Mouse (Mus musculus): ENCODE data around the gene Acat3. TPM values are rescaled to one million over a fixed set of nuclear protein-coding genes. Genes with fewer than 3 reads are reported as not detected.
"Not testable (repeated sequence)": the region's sequence is repeated elsewhere in the genome, so short reads cannot be mapped to it uniquely, and the experiment has no call there.

The Acat3 gene
- polyA plus RNA-seq, 1 experiment from 2014 or later: 1.4 TPM

DNA sequence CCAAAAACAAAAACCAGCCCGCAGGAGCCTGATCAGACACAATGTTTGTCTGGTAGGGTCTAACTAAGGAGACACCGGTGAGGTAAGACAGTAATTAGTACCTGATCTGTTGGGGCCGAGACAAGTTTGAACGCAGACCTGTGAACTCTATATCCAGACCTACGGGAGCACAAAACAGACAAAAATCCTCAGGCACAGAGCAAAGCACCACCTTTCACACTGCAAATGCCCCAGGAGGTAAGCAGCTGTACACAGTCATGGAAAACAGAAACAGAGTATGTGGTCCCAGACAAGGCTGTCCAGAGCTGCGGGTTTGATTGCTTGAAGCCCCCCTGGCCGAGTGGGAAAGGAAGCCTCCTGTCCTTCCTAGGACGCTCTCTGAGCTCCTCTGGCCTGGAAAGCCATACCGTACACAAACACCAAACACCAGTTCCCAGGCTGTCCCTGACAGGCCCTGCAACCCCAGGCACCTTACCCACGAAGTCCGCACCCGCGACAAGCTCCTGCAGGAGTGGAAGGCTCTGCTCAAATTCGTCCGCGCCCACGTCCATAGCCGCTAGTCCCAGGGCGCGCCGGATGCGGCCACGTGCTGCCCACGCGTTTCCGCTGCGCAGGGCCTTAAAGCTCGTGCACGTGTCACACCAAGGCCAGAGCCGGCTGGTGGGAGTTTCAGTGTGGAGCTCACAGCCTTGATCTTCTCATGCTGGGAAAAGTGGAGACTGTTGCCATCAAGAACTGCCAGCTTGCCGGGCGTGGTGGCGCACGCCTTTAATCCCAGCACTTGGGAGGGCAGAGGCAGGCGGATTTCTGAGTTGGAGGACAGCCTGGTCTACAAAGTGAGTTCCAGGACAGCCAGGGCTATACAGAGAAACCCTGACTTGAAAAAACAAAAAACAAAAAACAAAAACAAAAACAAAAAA, 30.8 kb downstream of the Acat3 start, which contains the start of gene Pnldc1:
Pnldc1 (minus strand) TSS at position 870 of the 920 bp plus-strand sequence.
- Histone ChIP-seq H3K4me3 (ENCODE audit: low read depth, low read length) (no peak within 1 kb of the TSS), H3K4me2 (ENCODE audit: low read depth, low read length) (no peak within 1 kb of the TSS), H3K9ac (replicated peaks; ENCODE audit: low read depth, low read length) (no peak within 1 kb of the TSS), H3K4me1 (ENCODE audit: control insufficient read depth, insufficient read depth, low read length) (no peaks in the 10 kb centered on the region; the same call in 1 of the 2 replicates), H3K9me3 (ENCODE audit: control insufficient read depth, low read length) (no peaks in the 10 kb centered on the region), H3K36me3 (ENCODE audit: control insufficient read depth, insufficient read depth, low read length) (peaks cover 31% of the 10 kb centered on the region; the same call in 1 of the 2 replicates), H3K27me3 (ENCODE audit: control insufficient read depth, insufficient read depth, low read length) (no peaks in the 10 kb centered on the region), H3K27ac (ENCODE audit: low read depth, low read length) (no peak within 1 kb of the TSS)
- 84% methylated on average over 35 of the region's 35 CpGs for WGBS
- no peak for ATAC-seq (ENCODE audit: low read depth)

DNA sequence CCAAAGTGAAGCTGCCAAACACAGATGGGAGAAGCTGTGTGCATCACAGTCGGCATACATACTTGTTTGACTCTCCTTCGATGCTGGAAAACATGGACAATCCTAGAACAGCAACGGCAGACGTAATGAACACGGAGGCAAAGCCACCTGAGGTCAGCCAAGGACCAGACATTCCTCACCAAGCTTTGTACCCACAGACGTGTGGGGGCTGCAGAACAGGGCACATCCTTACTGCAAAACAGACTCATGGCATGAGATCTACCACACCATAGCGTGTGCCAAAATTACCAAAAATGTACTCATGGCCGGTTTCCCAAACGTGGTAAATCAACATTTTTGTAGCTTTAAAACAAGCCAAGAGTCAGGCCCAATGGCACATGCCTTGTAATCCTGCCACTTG, 34.0 kb downstream of the Acat3 start:
- ATAC-seq (ENCODE audit: low read depth): no peak
- no peaks in the 10 kb centered on the region for H3K4me1 ChIP-seq (ENCODE audit: control insufficient read depth, insufficient read depth, low read length)
- H3K4me3 ChIP-seq (ENCODE audit: low read depth, low read length): no peak overlapping the region

DNA sequence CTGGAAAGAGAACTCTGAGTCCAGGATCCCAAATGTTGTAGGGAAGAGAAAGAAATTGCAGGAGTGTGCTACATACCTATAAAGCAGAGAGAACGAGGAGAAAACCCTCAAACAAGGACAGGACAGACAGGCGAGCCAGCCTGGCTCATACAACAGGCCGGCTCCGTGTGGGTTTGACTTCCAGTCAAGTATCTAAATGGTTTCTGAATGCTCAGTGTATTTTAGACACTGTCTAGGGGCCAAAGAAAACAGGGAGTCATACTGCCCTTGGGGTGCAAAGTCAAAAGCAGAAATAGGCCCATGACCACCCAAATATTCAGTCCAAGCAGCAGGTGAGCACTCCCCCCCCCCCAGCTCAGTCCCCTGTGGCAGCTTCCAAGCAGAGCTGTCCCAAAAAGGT, 34.6 kb downstream of the Acat3 start:
- Histone ChIP-seq H3K27ac (ENCODE audit: low read depth, low read length) (no peak overlapping the region), H3K27me3 (ENCODE audit: control insufficient read depth, insufficient read depth, low read length) (no peaks in the 10 kb centered on the region), H3K4me1 (ENCODE audit: control insufficient read depth, insufficient read depth, low read length) (no peaks in the 10 kb centered on the region), H3K9ac (replicated peaks; ENCODE audit: low read depth, low read length) (no peak overlapping the region), H3K9me3 (ENCODE audit: control insufficient read depth, low read length) (no peaks in the 10 kb centered on the region), H3K36me3 (ENCODE audit: control insufficient read depth, insufficient read depth, low read length) (peaks cover 10% of the 10 kb centered on the region; the same call in 1 of the 2 replicates), H3K4me2 (ENCODE audit: low read depth, low read length) (no peak overlapping the region), H3K4me3 (ENCODE audit: low read depth, low read length) (no peak overlapping the region)
- 86% methylated on average over 4 of the region's 4 CpGs for WGBS
- ATAC-seq (ENCODE audit: low read depth): no peak

More for the DNA sequence above, 34.0 kb downstream of the Acat3 start:
- no peak overlapping the region for H3K27ac ChIP-seq (ENCODE audit: low read depth, low read length)
- peaks cover 16% of the 10 kb centered on the region; the same call in 1 of the 2 replicates for H3K36me3 ChIP-seq (ENCODE audit: control insufficient read depth, insufficient read depth, low read length)
- no peaks in the 10 kb centered on the region for H3K27me3 ChIP-seq (ENCODE audit: control insufficient read depth, insufficient read depth, low read length)
- WGBS: 93% methylated on average over 9 of the region's 9 CpGs
- no peaks in the 10 kb centered on the region for H3K9me3 ChIP-seq (ENCODE audit: control insufficient read depth, low read length)
- no peak overlapping the region for H3K4me2 ChIP-seq (ENCODE audit: low read depth, low read length)
- H3K9ac ChIP-seq (replicated peaks; ENCODE audit: low read depth, low read length): no peak overlapping the region

DNA sequence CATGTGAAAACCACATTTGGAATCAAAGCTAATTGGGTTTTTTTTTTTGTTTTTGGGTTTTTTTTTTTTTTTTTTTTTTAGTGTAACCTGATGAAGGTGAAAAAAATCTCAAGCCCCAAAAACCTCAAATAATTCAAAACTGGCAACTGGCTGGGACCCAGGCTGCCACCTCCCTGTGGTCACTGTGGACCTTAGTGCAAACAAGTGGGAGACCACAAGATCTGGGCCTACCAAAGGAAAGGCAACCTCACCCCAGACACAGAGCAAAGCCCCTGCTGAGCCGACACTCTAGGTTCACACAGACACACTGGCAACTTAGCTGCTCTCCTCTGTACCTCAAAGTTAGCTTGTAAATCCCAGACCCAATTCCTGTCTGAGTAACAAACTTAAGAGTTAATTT, 36.1 kb downstream of the Acat3 start:
- H3K4me1 ChIP-seq (ENCODE audit: control insufficient read depth, insufficient read depth, low read length): no peaks in the 10 kb centered on the region
- H3K36me3 ChIP-seq (ENCODE audit: control insufficient read depth, insufficient read depth, low read length): 0 out of 2 replicates have a peak, but pooled peaks cover 6% of the 10 kb centered on the region
- H3K9me3 ChIP-seq (ENCODE audit: control insufficient read depth, low read length): no peaks in the 10 kb centered on the region
- no peak overlapping the region for H3K4me2 ChIP-seq (ENCODE audit: low read depth, low read length)
- no peaks in the 10 kb centered on the region for H3K27me3 ChIP-seq (ENCODE audit: control insufficient read depth, insufficient read depth, low read length)
- H3K9ac ChIP-seq (replicated peaks; ENCODE audit: low read depth, low read length): no peak overlapping the region
- ATAC-seq (ENCODE audit: low read depth): no peak
- H3K4me3 ChIP-seq (ENCODE audit: low read depth, low read length): no peak overlapping the region
- WGBS: 77% methylated on average over 1 of the region's 1 CpGs
- no peak overlapping the region for H3K27ac ChIP-seq (ENCODE audit: low read depth, low read length)

DNA sequence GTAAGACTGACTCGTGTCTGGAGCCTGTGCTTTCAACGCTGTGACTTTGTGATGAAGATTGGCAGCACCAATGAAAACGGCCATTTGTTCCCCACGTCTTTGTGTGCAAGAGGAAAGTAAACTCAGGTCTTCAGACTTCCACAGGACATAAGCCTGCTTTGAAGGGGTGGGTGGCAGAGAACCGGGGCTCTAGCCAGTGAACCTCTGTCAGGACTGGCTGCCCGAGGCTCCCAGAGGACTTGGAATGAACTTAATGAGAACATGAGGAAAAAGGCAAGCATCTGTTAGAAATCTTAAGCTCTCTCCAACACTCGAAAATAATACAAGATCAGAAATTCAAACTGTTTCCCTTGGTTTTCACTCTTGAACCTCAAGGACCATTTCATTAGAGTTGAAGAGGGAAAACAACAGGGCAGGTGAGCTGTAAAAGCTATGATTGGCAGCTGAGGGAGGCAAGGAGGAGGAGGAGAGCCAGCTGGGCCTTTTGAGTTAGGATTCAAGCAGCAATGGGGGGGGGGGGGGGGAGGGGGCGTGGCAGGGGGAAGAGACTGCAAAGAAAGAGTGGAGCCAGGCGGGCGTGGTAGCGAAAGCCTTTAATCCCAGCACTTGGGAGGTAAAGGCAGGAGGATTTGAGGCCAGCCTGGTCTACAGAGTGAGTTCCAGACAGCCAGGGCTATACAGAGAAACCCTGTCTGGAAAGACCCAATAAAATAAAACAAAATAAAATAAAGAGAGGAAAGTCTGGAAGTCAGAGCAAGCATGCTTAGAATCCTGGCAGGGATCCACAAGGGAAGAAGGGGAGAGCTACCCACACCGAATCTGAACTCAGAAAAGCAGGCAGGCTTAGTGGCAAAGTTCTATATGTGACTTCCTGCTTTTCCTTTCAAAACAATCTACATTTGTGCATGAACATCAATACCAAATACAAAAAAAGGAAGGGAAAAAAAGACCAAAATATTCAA, 36.7 kb downstream of the Acat3 start:
- WGBS: 40% methylated on average over 11 of the region's 12 CpGs
- no peaks in the 10 kb centered on the region for H3K4me1 ChIP-seq (ENCODE audit: control insufficient read depth, insufficient read depth, low read length)
- no peak for ATAC-seq (ENCODE audit: low read depth)
- no peak overlapping the region for H3K4me2 ChIP-seq (ENCODE audit: low read depth, low read length)
- H3K27me3 ChIP-seq (ENCODE audit: control insufficient read depth, insufficient read depth, low read length): no peaks in the 10 kb centered on the region
- no peak overlapping the region for H3K9ac ChIP-seq (replicated peaks; ENCODE audit: low read depth, low read length)
- H3K27ac ChIP-seq (ENCODE audit: low read depth, low read length): no peak overlapping the region
- H3K9me3 ChIP-seq (ENCODE audit: control insufficient read depth, low read length): no peaks in the 10 kb centered on the region
- H3K4me3 ChIP-seq (ENCODE audit: low read depth, low read length): no peak overlapping the region
- H3K36me3 ChIP-seq (ENCODE audit: control insufficient read depth, insufficient read depth, low read length): 0 out of 2 replicates have a peak, but pooled peaks cover 6% of the 10 kb centered on the region

DNA sequence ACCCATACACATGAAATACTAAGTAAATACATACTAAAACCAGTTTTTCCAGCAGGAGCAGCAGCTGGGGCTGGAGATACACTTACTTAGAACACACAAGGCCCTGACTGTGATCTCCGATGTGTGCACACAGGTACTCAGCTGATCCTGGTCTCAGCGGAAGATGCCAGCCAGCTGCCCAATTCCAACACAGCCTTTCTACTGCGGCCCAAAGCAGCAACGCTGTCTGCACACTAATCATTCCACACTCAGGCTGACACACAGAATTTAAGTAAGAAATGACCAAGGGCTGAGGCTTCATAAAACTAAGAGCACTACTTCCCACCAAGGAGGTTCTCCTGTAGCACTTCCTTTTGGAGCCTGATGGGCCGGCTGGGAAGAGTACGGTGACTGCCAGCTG, 38.1 kb downstream of the Acat3 start:
- Histone ChIP-seq H3K9ac (replicated peaks; ENCODE audit: low read depth, low read length) (no peak overlapping the region), H3K4me3 (ENCODE audit: low read depth, low read length) (no peak overlapping the region), H3K9me3 (ENCODE audit: control insufficient read depth, low read length) (no peaks in the 10 kb centered on the region), H3K4me1 (ENCODE audit: control insufficient read depth, insufficient read depth, low read length) (no peaks in the 10 kb centered on the region), H3K27me3 (ENCODE audit: control insufficient read depth, insufficient read depth, low read length) (no peaks in the 10 kb centered on the region), H3K27ac (ENCODE audit: low read depth, low read length) (no peak overlapping the region), H3K36me3 (ENCODE audit: control insufficient read depth, insufficient read depth, low read length) (0 out of 2 replicates have a peak, but pooled peaks cover 6% of the 10 kb centered on the region), H3K4me2 (ENCODE audit: low read depth, low read length) (no peak overlapping the region)
- 96% methylated on average over 6 of the region's 6 CpGs for WGBS
- ATAC-seq (ENCODE audit: low read depth): no peak

DNA sequence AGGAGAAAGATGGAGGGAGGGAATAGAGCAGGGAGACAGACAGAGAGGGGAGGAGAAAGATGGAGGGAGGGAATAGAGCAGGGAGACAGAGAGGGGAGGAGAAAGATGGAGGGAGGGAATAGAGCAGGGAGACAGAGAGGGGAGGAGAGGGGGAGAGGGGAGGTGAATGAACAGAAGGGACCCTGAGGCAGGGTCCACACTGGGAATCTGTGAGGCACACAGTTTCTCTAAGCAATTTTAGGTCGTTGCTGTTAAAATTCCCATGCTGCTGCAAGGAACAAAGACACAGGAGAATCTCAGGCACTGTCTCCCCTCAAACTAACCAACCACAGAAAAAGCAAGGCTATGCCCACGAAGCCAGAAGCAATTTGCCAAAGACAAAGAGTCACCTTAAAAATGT, 41.8 kb downstream of the Acat3 start:
- ATAC-seq (ENCODE audit: low read depth); H3K27me3 ChIP-seq (ENCODE audit: control insufficient read depth, insufficient read depth, low read length); H3K9me3 ChIP-seq (ENCODE audit: control insufficient read depth, low read length); H3K4me3 ChIP-seq (ENCODE audit: low read depth, low read length); H3K36me3 ChIP-seq (ENCODE audit: control insufficient read depth, insufficient read depth, low read length); H3K27ac ChIP-seq (ENCODE audit: low read depth, low read length); H3K9ac ChIP-seq (replicated peaks; ENCODE audit: low read depth, low read length); H3K4me2 ChIP-seq (ENCODE audit: low read depth, low read length); H3K4me1 ChIP-seq (ENCODE audit: control insufficient read depth, insufficient read depth, low read length): not testable (repeated sequence)
- 43% methylated on average over 2 of the region's 2 CpGs for WGBS

DNA sequence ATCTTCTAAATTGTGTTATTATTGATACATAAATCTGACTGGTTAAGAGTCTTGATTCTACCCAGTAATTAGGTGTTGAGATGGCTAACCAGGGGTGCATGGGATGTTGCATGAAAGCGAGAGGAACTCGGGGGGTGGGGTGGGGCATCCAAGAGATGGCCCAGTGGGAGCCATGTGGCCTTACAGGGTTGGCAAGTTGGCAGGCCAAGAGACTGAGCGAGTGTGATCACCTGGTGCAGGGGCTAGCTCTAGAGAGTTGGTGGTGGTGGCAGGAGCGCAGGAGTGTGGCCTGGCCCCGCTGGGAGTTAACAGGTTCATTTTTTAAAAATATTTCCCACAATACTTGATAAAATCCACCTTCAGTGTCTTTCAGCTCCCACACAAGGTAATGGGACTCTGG, 42.7 kb downstream of the Acat3 start:
- peak; percentile 38; the same call in 1 of the 2 replicates for ATAC-seq (ENCODE audit: low read depth)
- no peak overlapping the region for H3K4me2 ChIP-seq (ENCODE audit: low read depth, low read length)
- no peaks in the 10 kb centered on the region for H3K4me1 ChIP-seq (ENCODE audit: control insufficient read depth, insufficient read depth, low read length)
- H3K9me3 ChIP-seq (ENCODE audit: control insufficient read depth, low read length): no peaks in the 10 kb centered on the region
- no peak overlapping the region for H3K27ac ChIP-seq (ENCODE audit: low read depth, low read length)
- no peaks in the 10 kb centered on the region for H3K27me3 ChIP-seq (ENCODE audit: control insufficient read depth, insufficient read depth, low read length)
- no peaks in the 10 kb centered on the region for H3K36me3 ChIP-seq (ENCODE audit: control insufficient read depth, insufficient read depth, low read length)
- no peak overlapping the region for H3K9ac ChIP-seq (replicated peaks; ENCODE audit: low read depth, low read length)
- no peak overlapping the region for H3K4me3 ChIP-seq (ENCODE audit: low read depth, low read length)
- 92% methylated on average over 5 of the region's 5 CpGs for WGBS

Data from neural tube, embryonic 14.5 days (tissue).